Mouse (Mus musculus) adrenal gland, adult 18-20 months (tissue): ENCODE measurements around the gene Fibcd1. TPM values are rescaled to one million over a fixed set of nuclear protein-coding genes. Genes with fewer than 3 reads are reported as not detected.

Experiments
- DNase-seq, 2 experiments: peaks; one replicate each; pipeline ENCODE4 v3.0.0; 2021 to 2022; ENCODE audit warnings: low spot score in 2 of 2
- total RNA-seq, 2 experiments: library from RNA; stranded (reverse); gene quantifications; 1 replicate in 1 of 2; 2 replicates in 1 of 2; pipeline ENCODE4 v1.2.3; 2021

Gene Fibcd1
- total RNA-seq, 2 experiments from 2014 or later, result 0.06 TPM; not detected in 1

DNA sequence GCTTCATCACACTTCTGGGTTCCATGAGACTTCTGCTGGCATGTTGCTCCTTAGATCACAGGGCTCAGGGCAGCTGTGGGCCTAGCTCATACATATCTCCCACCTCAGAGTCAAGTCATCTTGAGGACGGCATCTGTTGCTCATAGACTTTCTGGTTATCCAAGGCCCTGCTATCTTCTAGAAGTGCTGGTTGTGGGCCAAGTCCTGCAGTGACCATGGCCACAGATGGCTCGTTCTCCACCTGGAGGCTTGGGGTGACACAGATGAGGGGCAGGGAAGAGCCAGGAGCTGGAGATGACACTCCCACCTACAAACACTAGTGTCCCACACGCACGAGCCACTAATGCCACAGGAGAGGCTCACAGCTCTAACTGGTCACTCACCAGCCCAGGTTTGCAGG is 32.2 kb downstream of the Fibcd1 start:
- DNase-seq, result no peak

- DNase-seq, result no peak
These were observed 34.5 kb downstream of the Fibcd1 start for GRCm38 (mm10) chr2:31811086-31811958.

DNA sequence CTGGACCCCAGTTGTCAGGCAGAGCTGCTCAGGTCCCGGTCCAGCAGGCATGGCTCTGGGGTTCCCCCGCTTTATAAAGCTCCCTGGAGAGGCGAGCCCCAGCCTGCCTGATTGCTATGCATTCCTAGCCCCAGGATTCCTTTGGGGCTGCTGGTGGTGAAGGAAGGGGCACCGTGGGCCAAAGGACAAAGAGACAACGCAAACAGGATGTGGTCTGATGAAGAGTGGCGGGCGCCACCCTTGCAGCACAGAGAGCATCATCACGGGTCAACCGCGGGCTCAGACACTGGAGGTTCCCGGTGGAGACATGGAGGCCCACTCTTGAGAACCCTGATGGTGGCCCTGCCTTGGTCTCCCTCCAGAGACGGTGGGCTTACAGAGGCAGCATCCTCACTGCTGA is 35.4 kb downstream of the Fibcd1 start, which contains the start of gene Qrfp:
Gene Qrfp, minus strand, starts transcription at position 137 of the 400 bp plus-strand sequence.
- DNase-seq, result no peak

DNA sequence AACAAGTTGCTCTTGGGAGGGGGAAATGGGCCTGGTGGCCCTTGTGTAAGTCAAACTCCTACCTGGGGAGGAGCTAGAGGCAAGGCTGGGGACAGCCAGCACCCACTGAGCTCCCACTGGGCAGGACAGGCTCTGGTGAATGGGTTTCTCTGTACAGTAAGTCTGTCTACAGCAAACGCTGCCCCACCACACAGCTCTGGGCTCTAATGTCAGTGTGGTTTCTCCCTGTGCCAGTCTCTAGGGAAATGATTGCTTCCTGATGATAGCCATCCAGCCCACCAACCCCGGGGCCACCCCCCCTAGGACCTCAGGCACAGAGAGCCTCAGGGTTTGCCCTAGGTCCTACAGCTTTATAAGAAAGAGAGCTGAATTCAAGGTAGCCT is 36.5 kb downstream of the Fibcd1 start:
- no peak for DNase-seq

- no peak for DNase-seq
These were observed 37.1 kb downstream of the Fibcd1 start for GRCm38 (mm10) chr2:31808410-31809357.

DNA sequence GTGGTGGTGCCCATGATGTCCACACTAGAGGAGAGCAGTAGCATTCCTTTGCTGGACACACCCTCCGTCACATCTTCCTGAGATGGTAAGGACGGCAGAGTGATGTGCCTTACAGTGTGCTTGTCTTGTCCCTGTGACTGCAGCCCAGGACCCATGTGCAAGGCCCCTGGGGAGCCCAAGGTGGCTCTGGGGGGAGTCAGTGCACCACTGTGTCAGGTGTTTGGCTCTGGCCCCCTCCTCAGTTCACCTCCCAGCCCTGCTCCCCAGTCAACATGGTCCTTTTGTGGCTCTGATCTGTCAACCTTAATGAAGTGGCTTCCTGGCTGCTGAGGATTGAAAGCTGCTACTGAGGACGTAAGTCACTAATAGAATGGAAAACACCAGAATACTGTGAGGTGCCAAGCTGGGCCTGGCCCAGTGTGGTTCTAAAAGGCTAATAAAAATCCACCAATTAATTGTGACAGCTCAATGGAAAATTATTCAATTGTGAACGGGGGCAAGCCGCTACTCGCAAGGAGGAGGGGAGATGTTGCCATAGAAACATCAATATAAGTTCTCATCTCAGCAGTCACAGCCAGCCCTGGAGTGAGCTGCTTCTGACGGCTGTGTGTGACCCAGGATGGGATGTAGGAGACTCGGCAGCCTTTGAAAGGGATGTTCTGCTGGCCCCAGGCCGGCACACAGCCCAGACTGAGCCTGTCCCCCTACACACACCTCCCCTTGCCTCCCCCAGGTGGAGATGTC is 39.0 kb downstream of the Fibcd1 start:
- DNase-seq, result no peak

GRCm38 (mm10) chr2:31803480-31803879 is 42.3 kb downstream of the Fibcd1 start:
- DNase-seq, result no peak

- no peak for DNase-seq
These were observed 43.0 kb downstream of the Fibcd1 start for GRCm38 (mm10) chr2:31802811-31803210.

- DNase-seq, result no peak
These were observed 44.4 kb downstream of the Fibcd1 start for GRCm38 (mm10) chr2:31801416-31801815.

- no peak for DNase-seq
These were observed 48.9 kb downstream of the Fibcd1 start for GRCm38 (mm10) chr2:31796943-31797342.

DNA sequence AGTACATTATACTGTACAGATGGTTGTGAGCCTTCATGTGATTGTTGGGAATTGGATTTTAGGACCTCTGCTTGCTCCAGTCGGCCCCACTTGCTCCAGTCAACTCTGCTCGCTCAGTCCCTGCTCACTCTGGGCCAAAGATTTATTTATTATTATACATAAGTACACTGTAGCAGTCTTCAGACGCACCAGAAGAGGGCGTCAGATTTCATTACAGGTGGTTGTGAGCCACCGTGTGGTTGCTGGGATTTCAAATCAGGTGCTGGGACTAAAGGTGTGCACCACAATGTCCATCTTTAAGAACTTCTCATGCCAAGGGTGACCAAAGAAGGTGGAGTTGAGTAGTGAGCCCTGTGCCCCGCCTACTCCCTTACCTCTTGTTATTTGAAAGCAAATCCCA is 53.2 kb downstream of the Fibcd1 start:
- no peak for DNase-seq

DNA sequence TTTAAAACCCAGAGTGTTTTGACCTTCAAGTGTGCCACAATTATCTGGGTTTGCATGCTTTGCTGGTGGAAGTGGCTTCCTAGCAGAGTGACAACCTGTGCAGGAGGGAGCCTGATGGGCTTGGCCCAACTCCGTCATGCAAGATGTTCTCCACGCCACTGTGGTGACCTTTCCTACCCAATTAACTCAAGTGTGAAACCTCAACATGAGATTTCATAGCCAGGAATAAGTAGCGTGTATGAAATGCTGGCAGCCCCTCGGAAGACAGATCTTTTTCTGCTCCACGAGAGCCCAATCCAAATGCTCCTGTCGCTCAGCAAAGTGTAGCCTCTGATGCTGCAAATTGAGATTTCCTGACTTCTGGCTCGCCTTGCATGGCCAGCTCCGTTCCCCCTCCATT is 54.5 kb downstream of the Fibcd1 start:
- no peak for DNase-seq

DNA sequence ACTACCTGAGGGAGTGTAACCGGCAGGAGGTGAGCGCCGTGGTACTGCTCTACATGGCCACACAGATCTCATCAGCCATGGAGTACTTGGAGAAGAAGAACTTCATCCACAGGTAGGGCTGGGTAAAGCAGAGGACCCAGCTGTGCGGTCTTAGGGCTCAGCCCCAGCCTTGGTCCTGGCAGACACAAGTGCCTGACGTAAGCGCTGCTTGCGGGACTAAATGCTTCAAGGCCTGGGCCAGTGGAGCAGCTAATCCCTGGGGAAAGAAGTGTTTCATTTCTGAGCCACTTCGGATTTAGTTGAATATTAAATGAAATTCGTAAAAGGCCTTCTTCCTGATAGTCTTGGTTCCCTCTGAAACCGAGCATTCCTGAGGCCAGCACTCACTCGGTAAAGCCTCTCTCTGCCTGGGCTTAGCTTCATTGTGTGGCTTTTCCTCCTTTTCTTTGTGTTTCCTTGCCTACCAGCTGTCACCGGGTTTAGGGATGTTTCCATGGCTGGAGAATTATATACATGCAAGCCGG is 55.0 kb downstream of the Fibcd1 start:
- DNase-seq, result no peak

DNA sequence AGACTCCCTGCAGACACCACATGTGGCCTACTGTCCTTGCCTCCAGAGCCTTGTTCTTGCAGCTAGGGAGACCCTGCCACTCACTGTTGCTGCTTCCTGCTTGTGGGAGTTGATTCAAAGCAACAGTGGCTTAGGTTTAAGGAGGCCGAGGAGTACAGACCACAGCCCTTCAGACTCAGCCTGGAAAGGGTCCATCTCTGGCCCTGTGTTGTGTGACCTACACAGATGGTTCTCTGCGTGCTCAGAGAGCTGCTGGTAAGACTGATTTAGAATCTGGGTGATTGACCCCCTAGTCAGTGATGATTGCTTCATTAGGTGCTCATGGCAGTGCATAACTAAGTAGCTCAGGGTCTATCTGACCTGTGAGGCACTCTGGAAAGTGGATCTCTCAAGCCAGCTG is 56.6 kb downstream of the Fibcd1 start:
- no peak for DNase-seq

DNA sequence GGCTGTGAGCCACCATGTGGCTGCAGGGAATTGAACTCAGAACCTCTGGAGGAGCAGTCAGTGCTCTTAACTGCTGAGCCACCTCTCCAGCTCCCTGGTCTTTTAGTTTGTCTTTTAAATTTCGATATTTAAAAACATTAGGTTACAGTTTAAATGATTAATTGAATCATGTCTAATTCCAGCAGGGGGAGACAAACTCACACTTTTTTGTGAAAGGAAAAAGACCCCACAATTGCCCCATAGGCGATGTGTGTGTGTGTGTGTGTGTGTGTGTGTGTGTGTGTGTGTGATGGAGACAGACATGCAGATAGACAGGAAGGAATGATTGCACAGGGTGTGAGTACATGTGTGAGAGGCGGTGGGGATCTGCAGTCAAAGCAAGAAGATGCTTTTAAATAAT is 57.6 kb downstream of the Fibcd1 start:
- DNase-seq, result no peak

- DNase-seq, result peak; percentile 72 to 81
These were observed 58.8 kb downstream of the Fibcd1 start for GRCm38 (mm10) chr2:31787029-31787428.

GRCm38 (mm10) chr2:31785074-31785473 is 60.7 kb downstream of the Fibcd1 start:
- DNase-seq, result peak; percentile 59 to 71

GRCm38 (mm10) chr2:31782958-31783602 is 62.7 kb downstream of the Fibcd1 start:
- no peak for DNase-seq

- DNase-seq, result no peak
These were observed 66.5 kb downstream of the Fibcd1 start for GRCm38 (mm10) chr2:31779258-31779657.

DNA sequence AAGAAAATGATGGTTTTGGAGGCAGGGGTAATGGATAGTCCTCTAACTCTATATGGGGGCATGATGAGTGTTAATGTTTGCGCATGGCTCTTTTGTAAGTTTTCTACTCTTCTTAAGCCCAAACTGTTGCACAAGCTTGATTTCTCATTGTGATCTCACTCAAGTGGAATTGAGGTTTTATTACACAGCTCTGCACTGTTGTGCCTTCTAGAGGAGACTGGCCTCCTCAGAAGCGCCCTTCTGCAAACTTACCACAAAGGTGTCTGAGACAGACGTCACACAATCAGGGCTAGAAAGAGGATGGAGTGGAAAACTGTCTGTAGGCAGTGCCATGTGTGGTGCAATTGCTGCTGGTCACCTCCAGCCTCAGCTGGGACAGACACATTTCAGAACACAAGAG is 69.3 kb downstream of the Fibcd1 start:
- DNase-seq, result no peak
